Mouse (Mus musculus) olfactory bulb, adult 2 months (tissue): ENCODE data around the gene Scg5.

Experiments used
- CTCF ChIP-seq: fragments of 200-500 bp; IDR thresholded peaks from 2 replicates; pipeline ENCODE4 v1.5.1; 2012; ENCODE audit warnings: low read depth, mild to moderate bottlenecking, low read length, moderate library complexity; ENCODE audit not compliant: insufficient read depth
- POLR2A ChIP-seq: fragments of 200-500 bp; IDR thresholded peaks from 2 replicates; pipeline ENCODE4 v1.6.1; 2012; ENCODE audit warnings: mild to moderate bottlenecking, low read depth, low read length, moderate library complexity; ENCODE audit not compliant: insufficient read depth

DNA sequence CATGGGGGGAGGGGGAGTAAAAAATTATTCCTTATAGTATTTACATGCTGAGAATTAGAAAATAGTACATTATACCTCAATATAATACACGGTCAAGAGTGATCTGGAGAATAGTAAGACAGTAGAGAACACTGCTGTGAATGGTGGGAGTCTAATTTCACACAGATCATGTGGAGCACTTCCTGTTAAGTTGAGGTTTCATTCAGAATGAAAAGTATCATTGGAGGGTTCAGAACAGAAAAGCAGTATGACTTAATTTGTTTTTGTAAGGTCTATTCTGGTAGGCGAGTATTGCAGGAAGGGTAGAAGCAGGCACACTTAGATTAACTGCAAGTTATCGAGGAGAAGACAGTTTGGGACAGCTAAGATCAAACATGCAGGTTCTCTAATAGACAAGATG lies 6.3 kb upstream of the Scg5 start:
- TF ChIP-seq POLR2A: no peak
- TF ChIP-seq CTCF: no peak
